Mouse (Mus musculus) gastrocnemius, postnatal 10 days (tissue): Measurements from ENCODE around the gene Mmp11. TPM values are rescaled to one million over a fixed set of nuclear protein-coding genes. Genes with fewer than 3 reads are reported as not detected.

Experiments
- DNase-seq: peaks from one replicate; pipeline ENCODE4 v3.0.0; 2021; ENCODE audit warnings: mixed read lengths
- total RNA-seq, 2 experiments: library from RNA; stranded (reverse); gene quantifications; 2 replicates each; pipeline ENCODE4 v1.2.3; 2021

The Mmp11 gene
- total RNA-seq, 2 experiments from 2014 or later: 5.1 to 7.4 TPM

DNA sequence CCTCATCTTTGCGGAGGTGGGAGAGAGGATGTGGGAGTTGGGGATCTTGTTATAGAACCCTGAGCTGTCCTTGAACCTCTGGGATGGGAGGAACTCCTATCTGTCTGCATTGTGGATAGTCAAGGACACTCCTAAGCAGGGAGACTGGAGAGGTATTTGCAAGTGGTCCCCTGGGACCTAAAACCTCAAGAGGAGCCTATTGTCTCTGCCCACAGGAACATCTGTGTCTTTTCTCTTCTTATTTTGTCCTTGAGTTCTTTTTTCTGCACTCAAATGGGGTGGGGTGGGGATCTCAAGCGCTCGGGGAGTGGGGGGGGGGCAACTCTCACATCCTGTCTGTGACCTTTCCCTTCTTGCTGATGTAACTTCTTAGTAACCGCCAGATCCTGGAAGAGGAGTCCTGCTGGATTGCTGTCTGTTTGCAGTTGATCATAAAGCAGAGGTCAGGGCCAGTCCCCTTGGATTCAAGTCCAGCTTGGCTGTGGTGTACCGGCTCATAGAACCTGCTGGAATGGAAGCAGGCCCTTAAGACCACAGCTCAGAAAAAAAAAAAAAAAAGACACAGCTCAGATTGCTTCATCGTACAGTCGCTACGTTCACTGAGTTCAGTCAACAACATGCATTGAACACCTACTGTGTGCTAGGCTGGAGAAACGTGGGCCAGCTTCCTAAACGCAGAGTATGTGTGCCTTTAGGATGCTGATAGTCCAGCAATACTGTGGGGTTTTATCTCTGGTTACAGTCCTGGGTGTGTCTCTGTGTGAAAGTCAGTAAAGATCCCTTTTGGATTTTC, 1.8 kb upstream of the Mmp11 start:
- DNase-seq: no peak

DNA sequence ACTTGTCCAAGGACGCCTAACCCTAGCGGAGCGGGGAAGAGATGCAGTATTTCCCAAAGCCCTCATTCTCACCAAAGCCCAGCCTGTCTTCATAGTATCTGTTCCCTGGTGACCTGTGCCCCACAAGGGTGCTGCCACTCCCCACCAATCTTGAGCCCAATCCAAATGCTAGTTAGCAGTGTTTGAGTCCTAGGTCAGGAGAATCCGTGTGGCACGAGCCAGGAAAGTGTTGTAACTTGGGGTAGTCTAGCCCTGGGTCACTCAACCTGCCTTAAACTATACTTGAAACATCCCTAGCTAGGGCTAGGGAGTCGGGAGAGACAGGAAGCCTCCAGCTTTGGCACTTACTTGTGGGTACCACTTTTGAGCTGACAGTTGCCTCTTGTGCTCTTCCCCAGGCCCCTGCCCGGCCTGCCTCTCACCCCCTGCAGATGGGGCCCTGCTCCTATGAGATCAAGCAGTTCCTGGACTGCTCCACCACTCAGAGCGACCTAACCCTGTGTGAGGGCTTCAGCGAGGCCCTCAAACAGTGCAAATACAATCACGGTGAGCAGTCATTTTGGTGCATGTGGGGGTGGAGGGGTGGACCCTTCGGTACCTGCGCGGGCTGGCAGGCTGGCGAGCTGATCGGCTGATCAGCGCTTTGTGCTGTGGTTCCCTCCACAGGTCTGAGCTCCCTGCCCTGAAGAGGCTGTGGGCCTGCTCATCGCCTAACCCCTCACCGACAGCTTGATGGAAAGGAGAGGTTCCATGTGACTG, 792 bp upstream of the Mmp11 start:
- no peak for DNase-seq

DNA sequence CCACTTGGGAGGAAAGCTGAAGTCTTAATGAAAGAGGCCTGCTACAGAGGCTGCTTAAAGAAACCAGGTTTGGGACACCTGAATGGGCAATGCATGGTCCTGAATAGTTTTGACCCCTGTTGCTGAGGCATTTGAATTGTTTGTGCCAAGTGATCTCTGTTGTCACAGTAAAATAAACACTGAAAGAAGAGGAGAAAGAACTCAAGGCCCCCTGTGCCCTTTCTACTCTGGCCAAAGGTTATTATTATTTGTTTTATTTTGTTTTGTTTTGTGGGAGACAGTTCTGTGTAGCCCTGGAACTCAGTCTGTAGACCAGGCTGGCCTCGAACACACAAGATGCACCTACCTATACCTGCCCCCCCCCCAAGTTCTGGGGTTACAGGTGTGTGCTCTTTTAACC, 1.3 kb downstream of the Mmp11 start:
- no peak for DNase-seq

DNA sequence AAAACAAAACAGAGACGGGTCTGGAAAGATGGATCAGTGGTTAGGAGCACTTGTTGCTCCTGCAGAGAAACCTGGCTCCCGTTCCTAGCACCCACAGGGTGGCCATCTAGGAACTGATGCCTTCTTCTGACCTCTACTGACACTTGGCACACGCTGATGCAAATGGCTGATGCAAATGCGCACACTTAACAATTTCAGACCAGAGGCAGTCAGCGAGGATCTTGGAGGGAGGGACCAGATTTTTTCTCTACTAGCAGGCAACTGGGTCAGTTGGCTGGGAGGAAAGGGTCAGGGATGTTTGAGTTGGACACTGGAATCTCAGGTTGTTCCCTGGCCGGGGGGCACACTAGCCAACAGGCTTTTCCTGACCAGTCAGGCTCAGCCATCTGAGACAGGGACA, 3.4 kb downstream of the Mmp11 start, which contains the start of gene Chchd10:
Gene Chchd10 (plus strand): TSS at position 240 of the 400 bp plus-strand sequence.
- no peak for DNase-seq

DNA sequence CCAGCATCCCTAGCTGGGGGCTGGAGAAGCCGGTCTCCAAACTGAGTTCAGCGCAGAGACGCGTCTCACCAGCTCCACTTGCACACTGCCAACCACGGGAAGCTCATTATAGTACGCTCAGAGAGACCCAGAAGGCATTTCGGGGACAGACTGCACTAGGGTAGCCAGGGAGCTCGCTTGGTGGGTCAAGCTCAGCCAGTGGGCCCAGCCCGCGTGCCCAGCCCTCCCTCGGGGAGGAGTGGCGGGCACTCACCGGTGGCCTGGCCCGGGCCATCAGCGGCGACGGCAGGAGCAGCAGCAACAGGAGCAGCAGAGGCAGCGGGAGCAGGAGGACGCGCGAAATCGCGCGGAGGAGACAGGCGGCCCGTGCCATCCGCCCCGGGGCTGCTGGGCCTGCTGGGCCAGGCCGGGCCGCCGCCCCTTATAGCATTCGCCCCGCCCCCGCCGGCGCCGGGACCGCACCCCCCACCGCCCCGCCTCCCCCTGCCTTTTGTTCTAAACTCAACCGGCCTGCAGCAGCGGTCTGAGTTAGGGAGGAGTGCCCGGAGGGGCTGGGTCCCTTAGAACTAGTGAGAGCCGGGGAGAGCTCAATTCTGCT, 4.1 kb downstream of the Mmp11 start:
- DNase-seq: peak; percentile 71

DNA sequence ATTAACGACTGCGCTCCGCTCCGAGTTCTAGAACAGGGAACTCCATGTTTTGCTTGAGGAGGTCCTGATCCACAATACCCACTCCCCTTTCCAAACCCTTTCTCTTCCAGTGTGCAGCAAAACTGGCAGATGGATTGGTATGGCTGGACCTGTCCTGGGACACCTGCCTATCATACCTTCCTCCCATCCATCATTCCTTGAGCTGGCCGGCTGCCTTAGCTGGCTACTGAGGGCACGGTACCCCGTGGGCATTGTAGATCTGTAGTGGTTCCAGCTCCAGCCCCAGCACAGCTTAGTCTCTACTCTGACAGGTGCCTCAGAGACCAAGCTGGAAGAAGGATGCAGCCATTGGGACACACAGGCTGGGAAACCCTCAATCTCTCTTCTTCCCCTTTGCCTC, 5.0 kb downstream of the Mmp11 start:
- DNase-seq: no peak

DNA sequence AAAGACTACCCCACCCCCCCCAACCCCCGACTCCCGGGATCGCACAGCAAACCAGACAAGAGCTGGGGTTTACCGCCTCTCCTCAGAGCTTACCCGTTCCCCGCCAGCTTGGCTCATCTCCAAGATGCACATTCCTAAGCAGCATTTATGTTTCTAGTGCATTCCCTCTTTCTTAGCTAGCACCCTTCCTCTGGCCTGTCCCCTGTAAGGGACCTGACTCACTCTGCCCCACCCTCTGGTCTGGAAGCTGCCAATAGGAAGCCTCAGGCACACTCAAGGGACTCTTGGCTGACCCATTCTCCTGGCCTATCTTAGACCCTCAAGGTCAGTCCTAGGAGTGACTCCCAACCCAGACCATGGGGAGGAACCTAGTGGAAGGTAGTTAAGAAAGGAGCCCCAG, 6.0 kb downstream of the Mmp11 start:
- no peak for DNase-seq

DNA sequence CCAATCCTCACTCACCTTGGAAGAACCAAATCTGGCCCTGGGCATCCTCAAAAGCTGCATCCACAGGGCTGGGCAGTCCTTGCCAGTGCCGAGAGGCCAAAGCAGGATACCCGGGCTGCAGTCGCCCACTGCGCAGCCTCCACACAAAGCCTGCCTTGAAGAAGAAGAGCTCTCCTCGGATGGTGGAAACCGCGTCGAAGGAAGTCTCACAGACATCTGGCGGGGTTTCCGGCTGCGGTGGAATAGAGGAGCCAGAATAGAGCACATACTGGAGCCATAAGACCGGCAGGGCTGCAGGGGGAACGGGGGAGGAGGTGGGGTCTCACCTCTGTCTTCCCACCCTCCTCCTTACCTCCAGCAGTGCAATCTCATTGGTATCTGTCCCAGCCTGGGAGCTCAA, 9.9 kb downstream of the Mmp11 start:
- no peak for DNase-seq

DNA sequence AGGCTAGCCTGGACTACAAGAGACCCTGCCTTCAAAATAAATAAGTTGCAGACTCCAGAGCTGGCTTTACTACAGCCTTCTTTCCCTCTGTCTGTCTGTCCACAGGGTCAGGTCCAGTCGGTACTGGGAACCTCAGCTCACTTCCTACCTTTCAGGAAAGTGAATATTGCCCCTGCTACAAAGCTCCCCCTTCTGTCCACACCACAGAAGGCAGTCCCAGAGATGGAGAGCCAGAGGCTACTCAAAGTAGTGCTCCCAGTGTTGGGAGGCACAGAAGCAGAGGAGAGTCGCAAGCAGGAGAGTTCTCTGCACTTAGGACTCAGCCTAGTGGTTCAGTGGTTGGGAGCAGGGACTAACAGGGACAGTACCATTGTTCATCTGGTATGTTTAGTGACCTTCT, 12.0 kb downstream of the Mmp11 start:
- no peak for DNase-seq

DNA sequence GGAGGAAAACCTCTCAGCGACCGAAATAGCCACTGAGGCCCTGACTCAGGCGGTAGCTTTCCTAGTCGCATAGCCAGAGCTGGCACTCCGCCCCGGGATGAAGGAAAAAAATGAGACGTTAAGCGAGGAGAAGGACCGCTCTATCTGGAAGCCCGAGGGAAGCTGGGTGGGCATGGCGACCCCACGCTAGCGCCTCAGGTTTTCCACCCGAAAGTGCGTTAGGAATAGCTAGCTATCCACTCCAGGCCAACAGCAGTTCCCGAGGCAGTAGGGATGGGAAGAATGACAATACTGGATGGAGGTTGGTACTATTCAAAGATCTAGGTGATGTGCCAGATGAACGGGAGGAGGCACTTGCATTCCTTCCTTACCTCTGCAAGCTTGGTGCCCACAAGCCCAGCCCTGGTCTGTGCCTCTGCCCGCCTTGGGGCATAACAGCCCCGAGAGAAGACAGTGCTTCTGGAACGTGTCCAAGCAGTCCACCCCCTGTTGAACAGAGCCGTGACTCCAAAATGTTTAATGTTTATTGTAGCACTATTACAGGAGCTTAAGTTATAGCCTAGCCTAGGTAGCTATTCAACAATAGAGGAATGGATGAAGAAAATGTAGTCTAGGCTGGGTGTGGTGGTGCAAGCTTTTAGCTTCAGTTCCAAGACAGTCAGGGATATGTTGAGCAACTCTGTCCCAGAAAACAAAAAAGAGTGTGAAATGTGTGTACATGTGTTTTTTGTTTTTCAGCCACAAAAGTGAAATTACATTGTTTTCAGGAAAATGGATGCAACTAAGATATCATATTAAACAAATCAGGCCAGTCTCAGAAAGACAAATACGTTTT, 14.4 kb downstream of the Mmp11 start:
- no peak for DNase-seq

DNA sequence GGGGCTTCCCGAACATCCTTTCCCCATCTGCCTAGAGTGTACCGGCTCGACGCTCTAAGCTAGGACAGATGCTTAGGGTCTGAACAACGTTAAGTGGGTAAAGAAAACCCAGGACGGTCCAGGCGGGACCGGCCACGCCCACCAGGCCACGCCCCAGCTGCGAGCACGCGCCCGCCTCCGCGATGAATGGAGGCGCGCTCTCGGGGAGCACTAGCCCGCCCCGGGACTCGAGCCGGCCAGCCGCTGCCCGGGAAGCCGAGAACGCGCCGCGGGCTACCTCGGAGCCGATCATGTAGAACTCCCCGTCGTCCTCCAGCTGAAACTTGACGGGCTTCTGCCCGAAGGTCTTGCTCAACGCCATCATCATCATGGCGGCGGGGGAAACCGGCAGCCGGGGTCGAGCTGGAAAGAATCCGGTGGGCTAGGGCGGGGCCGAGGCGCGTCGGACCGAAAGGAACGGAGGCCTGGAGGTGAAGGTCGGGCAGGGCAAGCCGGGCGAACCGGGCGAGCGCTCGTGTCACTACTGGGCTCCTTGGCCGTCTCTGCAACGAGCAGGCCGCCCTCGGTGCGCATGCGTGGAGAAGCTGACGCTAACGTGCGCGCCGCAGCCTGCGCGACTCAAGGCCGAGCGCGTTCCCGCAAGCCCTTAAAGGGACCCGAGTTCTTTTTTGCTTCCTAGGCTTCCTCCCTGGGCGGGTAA, 15.1 kb downstream of the Mmp11 start, which contains the start of gene Smarcb1:
Gene Smarcb1 (minus strand): TSS at position 592 of the 700 bp plus-strand sequence.
- DNase-seq: peak; percentile 95

DNA sequence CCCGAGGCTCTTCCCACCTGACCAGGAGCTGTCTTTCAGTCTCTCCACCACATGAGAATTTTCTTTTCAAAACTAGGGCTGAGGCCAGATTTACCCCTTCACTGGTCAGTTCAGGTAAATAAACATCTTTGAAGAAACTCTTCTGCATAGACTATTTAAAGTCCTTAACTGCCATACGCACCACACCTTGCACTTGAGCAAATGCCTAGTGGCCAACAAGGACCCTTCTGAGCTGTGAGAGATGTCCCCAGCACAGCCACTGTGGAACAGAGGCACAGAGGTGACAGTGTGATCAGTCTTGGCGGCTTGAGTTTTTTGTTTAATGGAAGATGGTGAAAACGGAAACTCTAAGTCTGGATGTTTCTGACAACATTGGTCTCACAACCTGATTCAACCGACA, 17.3 kb downstream of the Mmp11 start:
- no peak for DNase-seq

DNA sequence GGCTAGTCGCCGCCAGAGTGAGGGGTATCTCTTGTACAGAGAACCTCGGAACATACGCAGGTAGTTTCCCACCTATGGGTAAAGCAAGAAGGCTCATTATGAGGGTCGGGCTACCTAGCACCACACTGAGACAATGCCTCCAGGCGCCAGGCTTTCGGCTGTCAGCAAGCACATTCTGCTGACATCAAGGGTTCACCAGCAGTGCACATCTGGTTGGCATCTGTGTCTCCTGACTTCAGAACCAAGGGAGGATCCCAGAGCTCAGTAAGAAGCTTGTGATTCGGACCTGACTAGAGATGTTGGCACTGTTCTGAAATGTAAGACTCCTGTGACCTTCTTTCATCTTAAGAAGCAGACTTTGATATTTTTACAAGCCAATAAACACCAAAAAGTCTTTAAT, 19.5 kb downstream of the Mmp11 start:
- no peak for DNase-seq

DNA sequence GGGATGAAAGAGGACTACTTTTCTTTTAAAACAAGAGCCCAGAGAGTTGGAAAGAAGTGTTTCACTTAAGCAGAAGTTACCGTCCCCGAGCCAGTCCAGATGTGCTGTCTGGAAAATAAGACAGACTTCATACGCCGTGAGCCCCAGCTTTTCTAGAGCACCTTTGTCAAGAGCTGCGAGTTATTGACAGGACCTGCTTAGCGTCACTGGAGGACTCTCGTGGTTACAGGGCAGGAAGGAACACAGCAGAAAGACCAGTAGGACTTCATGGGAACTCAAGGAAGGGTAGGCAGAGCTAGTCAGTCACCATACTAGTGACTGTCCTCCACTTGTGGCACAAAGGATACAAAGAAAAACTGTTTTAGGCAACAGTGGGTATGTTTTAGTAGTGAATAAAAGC, 20.7 kb downstream of the Mmp11 start:
- no peak for DNase-seq

DNA sequence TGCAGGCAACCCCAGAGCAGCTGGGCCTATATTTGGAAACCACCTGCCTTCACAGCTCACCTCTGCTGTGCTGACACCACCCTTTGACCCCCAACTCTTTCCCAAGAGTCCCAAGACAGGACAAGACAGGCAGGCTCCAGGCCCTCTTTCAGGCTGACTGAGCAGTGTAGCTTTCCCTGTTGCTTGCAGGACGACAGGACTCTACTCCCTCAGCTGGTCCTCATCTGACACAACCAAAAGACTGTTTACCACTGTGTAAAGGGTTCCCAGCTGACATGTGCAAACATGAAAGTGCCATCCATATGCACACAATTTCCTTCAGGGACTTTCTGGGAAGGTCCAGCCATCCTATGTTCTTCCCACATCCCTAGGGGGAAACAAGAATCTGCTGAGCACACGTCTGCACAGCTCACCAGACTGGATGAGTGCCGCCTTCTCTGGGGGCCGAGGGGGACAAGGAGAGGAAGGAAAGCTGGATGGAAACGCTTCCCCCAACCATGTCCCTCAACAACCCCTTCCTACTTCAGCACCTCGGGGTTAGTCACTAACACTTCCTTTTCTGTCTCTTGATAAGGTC, 23.2 kb downstream of the Mmp11 start:
- DNase-seq: no peak

DNA sequence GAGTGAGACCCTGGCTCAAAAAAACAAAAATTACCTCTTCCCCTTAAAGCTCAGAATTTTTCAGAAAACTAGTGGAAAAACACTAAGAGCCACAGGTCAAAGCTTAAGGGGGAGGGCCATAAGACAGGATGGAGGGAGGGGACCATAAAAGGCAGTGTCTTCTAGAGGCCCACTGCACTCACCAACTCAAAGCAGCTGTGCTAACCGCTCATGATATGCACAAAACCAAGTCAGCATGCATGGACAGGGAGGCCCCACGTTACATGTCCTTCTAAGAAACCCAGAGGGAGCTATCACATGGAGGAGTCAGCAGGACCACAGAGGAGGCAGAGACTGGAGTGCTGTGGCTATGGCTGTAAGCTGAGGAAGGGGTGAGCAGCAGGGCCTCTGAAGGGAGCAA, 25.6 kb downstream of the Mmp11 start:
- no peak for DNase-seq

DNA sequence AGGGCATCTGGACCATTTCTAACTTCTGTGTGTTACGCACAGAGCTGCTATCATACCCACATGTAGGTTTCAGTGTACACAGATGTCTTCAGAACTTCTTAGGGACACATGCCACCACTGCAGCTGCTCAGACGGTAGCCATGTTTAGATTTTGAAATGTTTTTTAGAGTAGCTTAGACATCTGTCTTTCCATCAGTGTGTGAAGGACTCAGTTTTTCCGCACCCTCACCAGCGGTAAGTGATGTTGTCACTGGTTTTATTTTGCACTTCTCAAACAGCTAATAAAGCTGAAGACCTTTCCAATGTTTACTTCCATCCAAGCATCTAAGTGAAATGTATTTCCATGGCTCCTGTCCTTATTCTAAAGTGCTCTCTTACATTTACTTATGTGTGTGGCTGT, 29.4 kb downstream of the Mmp11 start:
- no peak for DNase-seq

DNA sequence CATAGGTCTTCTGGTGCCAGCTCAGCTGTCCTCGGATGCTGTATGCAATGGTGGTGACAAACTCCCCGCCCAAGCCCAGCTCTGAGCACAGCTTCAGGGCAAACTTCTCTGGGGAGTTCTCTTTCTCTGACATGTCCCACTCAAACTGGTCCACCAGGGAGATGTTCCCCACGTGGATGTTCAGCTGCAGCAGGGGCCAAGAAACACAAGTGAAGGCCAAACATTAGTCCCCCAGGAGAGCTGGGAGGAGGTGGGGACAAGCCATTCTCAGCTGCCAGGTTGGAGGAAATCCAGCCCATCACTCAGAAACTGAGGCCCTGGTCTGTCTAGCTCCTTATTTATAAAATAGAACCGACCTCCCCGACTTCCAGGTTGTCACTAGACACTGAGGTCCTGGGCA, 31.9 kb downstream of the Mmp11 start:
- DNase-seq: no peak

DNA sequence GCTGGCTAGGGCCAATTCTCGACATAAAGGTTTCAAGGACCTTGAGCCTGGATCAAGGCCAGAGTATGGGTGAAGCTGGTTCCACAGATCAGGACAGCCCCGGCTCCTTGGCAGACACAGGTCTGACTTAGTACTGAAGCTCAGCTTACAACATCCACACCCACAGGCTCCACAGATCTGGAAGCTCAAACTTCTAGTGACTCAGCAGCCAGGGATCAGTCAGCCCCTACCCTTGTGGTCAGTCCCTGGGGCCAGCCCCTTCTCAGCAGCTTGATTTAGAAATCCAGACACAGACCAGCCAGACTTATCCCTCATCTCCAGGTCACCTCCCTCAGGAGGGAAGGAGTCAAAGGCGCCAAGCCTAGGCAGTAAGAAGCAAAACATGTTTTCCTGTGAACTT, 37.5 kb downstream of the Mmp11 start:
- peak; percentile 38 for DNase-seq

DNA sequence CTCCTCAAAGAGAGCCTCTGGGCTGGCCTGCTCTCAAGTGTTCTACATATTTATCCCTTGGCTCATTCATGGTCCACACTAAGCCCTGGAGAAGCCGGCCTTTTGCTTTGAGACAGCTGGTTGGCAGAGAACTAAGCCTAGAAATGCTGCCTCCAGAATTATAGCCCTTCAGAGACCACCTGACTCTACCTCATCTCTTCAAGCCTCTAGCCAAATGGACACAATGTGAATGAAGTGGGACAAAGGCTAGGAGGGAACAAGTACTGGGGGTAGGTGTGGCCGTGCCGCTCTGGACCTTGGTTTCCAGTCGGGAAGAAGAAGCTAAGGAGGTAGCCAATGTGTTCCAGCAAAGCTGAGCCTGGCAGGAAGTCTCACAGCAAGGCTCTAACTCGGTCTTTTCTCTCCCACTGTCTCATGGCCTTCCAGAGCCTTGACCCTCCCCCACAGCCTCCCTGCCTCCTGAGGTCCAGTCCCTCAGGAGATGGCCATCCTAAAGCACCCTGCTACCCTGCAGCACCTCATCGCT, 38.2 kb downstream of the Mmp11 start:
- DNase-seq: no peak

DNA sequence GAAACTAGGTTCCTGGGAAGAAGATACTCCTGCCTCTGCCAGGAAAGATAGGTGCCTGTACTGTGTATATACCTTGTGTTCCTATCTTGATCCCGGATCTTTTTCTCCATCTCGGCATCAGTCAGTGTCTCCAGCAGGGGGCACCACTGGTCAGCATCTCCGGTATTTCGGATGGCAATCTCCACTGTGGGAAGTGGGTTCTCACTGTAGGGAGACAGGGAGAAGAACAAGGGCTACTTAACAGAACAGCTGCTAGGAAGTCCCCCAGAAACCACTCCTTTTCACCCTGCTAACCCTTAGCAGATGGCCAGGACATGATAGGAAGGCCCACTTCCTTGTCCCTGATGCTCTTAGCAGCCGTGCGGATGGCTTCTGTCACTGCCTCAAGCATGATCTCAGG, 38.9 kb downstream of the Mmp11 start:
- DNase-seq: peak; percentile 90
